Mouse (Mus musculus) MEL (cell line): ENCODE measurements around the gene Sh3pxd2b. TPM values are rescaled to one million over a fixed set of nuclear protein-coding genes. Genes with fewer than 3 reads are reported as not detected.

Experiments
- DNase-seq: peaks from one replicate; pipeline ENCODE4 v3.0.0; 2011; ENCODE audit warnings: low read depth, low spot score
- H3K27ac ChIP-seq: 2 replicates; pipeline ENCODE4 v1.5.1; 2012; ENCODE audit warnings: low read depth, mild to moderate bottlenecking, control low read depth, low read length, moderate library complexity; ENCODE audit not compliant: control insufficient read depth
- H3K27me3 ChIP-seq, 2 experiments: fragments of 150-350 bp in 1 of 2; sonication (generic) in 1 of 2; 2 replicates each; pipeline ENCODE4 v1.6.1; 2012; ENCODE audit warnings: low read length in 2 of 2, mild to moderate bottlenecking in 2 of 2, improper control_type of control experiment in 1 of 2, moderate library complexity in 1 of 2; ENCODE audit not compliant: insufficient read depth in 2 of 2, control insufficient read depth in 1 of 2
- H3K36me3 ChIP-seq, 2 experiments: 2 replicates each; pipeline ENCODE4 v1.6.1; 2012 to 2014; ENCODE audit warnings: low read length in 2 of 2, improper control_type of control experiment in 1 of 2, inconsistent platforms in 1 of 2, mild to moderate bottlenecking in 1 of 2; ENCODE audit not compliant: insufficient read depth in 2 of 2, control insufficient read depth in 1 of 2
- H3K4me1 ChIP-seq, 2 experiments: fragments of 150-350 bp in 1 of 2; sonication (generic) in 1 of 2; 2 replicates each; pipeline ENCODE4 v1.6.1; 2012; ENCODE audit warnings: low read length in 2 of 2, improper control_type of control experiment in 1 of 2, mild to moderate bottlenecking in 1 of 2; ENCODE audit not compliant: insufficient read depth in 2 of 2, control insufficient read depth in 1 of 2
- H3K4me3 ChIP-seq, 2 experiments: fragments of 150-350 bp in 1 of 2; sonication (generic) in 1 of 2; 2 replicates each; pipeline ENCODE4 v1.5.1; 2012; ENCODE audit warnings: low read depth in 2 of 2, low read length in 2 of 2, mild to moderate bottlenecking in 2 of 2, moderate library complexity in 2 of 2, control low read depth in 1 of 2, improper control_type of control experiment in 1 of 2; ENCODE audit not compliant: control insufficient read depth in 1 of 2, insufficient read depth in 1 of 2
- H3K79me2 ChIP-seq: 2 replicates; pipeline ENCODE4 v1.6.1; 2012; ENCODE audit warnings: mild to moderate bottlenecking, low read length, moderate library complexity; ENCODE audit not compliant: control insufficient read depth, poor library complexity, insufficient read depth
- H3K9ac ChIP-seq: 2 replicates; pipeline ENCODE4 v1.6.1; 2012; ENCODE audit warnings: low read depth, mild to moderate bottlenecking, control low read depth, low read length, moderate library complexity; ENCODE audit not compliant: control insufficient read depth, poor library complexity, severe bottlenecking
- H3K9me3 ChIP-seq: fragments of 150-350 bp; sonication (generic); replicated peaks from 2 replicates; pipeline ENCODE4 v1.6.1; 2012; ENCODE audit warnings: mild to moderate bottlenecking, low read length, improper control_type of control experiment, moderate library complexity; ENCODE audit not compliant: insufficient read depth
- CHD1 ChIP-seq: IDR thresholded peaks from 2 replicates; pipeline ENCODE4 v1.6.1; 2012; ENCODE audit warnings: low read depth, mild to moderate bottlenecking, inconsistent platforms, low read length, improper control_type of control experiment
- E2F4 ChIP-seq: IDR thresholded peaks from 2 replicates; pipeline ENCODE4 v1.6.1; 2011; ENCODE audit warnings: low read depth, low read length, improper control_type of control experiment, borderline replicate concordance
- ETS1 ChIP-seq: IDR thresholded peaks from 2 replicates; pipeline ENCODE4 v1.6.1; 2012; ENCODE audit warnings: low read depth, mild to moderate bottlenecking, inconsistent platforms, low read length, improper control_type of control experiment, moderate library complexity
- HCFC1 ChIP-seq: IDR thresholded peaks from 2 replicates; pipeline ENCODE4 v1.6.1; 2012; ENCODE audit warnings: low read depth, mild to moderate bottlenecking, inconsistent platforms, low read length, improper control_type of control experiment, moderate library complexity
- KAT2A ChIP-seq: conservative IDR thresholded peaks from 2 replicates; pipeline ENCODE4 v1.6.1; 2012; ENCODE audit warnings: low read depth, low read length, improper control_type of control experiment, inconsistent platforms
- MAFK ChIP-seq: IDR thresholded peaks from 2 replicates; pipeline ENCODE4 v1.6.1; 2011; ENCODE audit warnings: low read depth, mild to moderate bottlenecking, low read length, improper control_type of control experiment, borderline replicate concordance
- MAZ ChIP-seq: IDR thresholded peaks from 2 replicates; pipeline ENCODE4 v1.6.1; 2012; ENCODE audit warnings: low read depth, mild to moderate bottlenecking, inconsistent platforms, low read length, improper control_type of control experiment
- NRF1 ChIP-seq: IDR thresholded peaks from 2 replicates; pipeline ENCODE4 v1.6.1; 2014; ENCODE audit warnings: low read depth, mild to moderate bottlenecking, inconsistent platforms, low read length, improper control_type of control experiment, moderate library complexity; ENCODE audit not compliant: poor library complexity, insufficient read depth, severe bottlenecking
- POLR2AphosphoS2 ChIP-seq: IDR thresholded peaks from 2 replicates; pipeline ENCODE4 v1.6.1; 2011; ENCODE audit warnings: low read length, improper control_type of control experiment
- POLR2AphosphoS5 ChIP-seq: IDR thresholded peaks from 2 replicates; pipeline ENCODE4 v1.6.1; 2012; ENCODE audit warnings: low read depth, borderline replicate concordance, mild to moderate bottlenecking, inconsistent platforms, low read length, moderate library complexity, mixed read lengths
- SIN3A ChIP-seq: IDR thresholded peaks from 2 replicates; pipeline ENCODE4 v1.6.1; 2012; ENCODE audit warnings: low read length, improper control_type of control experiment, inconsistent platforms
- SMC3 ChIP-seq: IDR thresholded peaks from 2 replicates; pipeline ENCODE4 v1.6.1; 2011; ENCODE audit warnings: low read depth, low read length, improper control_type of control experiment
- TAL1 ChIP-seq: IDR thresholded peaks from 2 replicates; pipeline ENCODE4 v1.6.1; 2012; ENCODE audit warnings: mild to moderate bottlenecking, inconsistent platforms, low read length, moderate library complexity, mixed read lengths
- TCF12 ChIP-seq: IDR thresholded peaks from 2 replicates; pipeline ENCODE4 v1.6.1; 2014; ENCODE audit warnings: low read depth, mild to moderate bottlenecking, inconsistent platforms, low read length, improper control_type of control experiment, moderate library complexity
- UBTF ChIP-seq: IDR thresholded peaks from 2 replicates; pipeline ENCODE4 v1.6.1; 2012; ENCODE audit warnings: low read depth, mild to moderate bottlenecking, inconsistent platforms, low read length, improper control_type of control experiment, moderate library complexity, borderline replicate concordance; ENCODE audit not compliant: insufficient read depth
- USF1 ChIP-seq: IDR thresholded peaks from 2 replicates; pipeline ENCODE4 v1.6.1; 2014; ENCODE audit warnings: low read depth, mild to moderate bottlenecking, inconsistent platforms, low read length, improper control_type of control experiment, moderate library complexity
- ZMIZ1 ChIP-seq: IDR thresholded peaks from 2 replicates; pipeline ENCODE4 v1.6.1; 2012; ENCODE audit warnings: low read depth, mild to moderate bottlenecking, inconsistent platforms, low read length, improper control_type of control experiment, moderate library complexity
- polyA plus RNA-seq, 2 experiments: library from polyadenylated mRNA; stranded (reverse) in 1 of 2; unstranded in 1 of 2; fragments of >175 nt in 1 of 2; fragments of >200 nt in 1 of 2; gene quantifications; 2 replicates each; pipeline versions ENCODE4 v1.2.1 to v1.2.4; 2012; ENCODE audit warnings: low replicate concordance in 2 of 2, low read depth in 1 of 2; ENCODE audit not compliant: insufficient read length in 2 of 2, insufficient read depth in 1 of 2, missing spikeins in 1 of 2
- total RNA-seq: library from RNA; depleted of rRNA; stranded (reverse); fragments of 300-350 nt; gene quantifications from 2 replicates; pipeline ENCODE4 v1.2.3, GENCODE M21; 2012

Gene Sh3pxd2b
- total and polyA plus RNA-seq, 3 experiments, result 9.6 to 17.0 TPM; not detected in 1

DNA sequence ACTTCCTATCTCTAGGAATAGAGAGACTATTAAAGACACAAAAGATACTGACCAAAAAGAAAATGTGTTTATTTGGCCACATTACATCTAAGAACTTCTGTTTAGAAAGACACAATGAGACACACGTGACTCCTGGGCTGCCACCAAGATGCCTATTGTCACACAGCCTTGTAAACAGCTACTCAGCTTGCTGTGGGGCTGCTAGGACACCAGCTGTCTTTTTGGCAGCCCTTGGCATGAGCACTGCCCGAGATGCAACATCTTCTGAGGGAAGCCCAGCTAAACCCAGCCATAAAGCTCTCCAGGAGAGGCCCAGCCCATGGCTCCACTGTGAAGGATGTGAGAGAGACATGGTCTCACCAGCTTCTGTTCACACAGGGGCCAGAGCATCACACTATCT, 45.5 kb downstream of the Sh3pxd2b start:
- H3K36me3 ChIP-seq, result peaks cover 0 to 9% of the 10 kb centered on the region in 2 experiments; a peak in 2 of 4 replicates
- DNase-seq, result no peak
- H3K4me3 ChIP-seq, result no peak overlapping the region

GRCm38 (mm10) chr11:32395791-32396190, 48.2 kb downstream of the Sh3pxd2b start:
- Histone ChIP-seq H3K9ac (no peak overlapping the region), H3K27me3 (no peaks in the 10 kb centered on the region)
- TF ChIP-seq MAFK (no peak), ETS1 (no peak)
- TF ChIP-seq, all 39 proteins: peak for 0
- no peak overlapping the region for H3K27ac ChIP-seq
- H3K79me2 ChIP-seq, result no peaks in the 10 kb centered on the region
- no peaks in the 10 kb centered on the region for H3K9me3 ChIP-seq
- H3K4me1 ChIP-seq, result no peaks in the 10 kb centered on the region
- peaks cover 0 to 2% of the 10 kb centered on the region in 2 experiments; a peak in 1 of 4 replicates for H3K36me3 ChIP-seq
- no peak overlapping the region for H3K4me3 ChIP-seq
- DNase-seq, result no peak

More for the DNA sequence above, 45.5 kb downstream of the Sh3pxd2b start:
- Histone ChIP-seq H3K27ac (no peak overlapping the region), H3K4me1 (no peaks in the 10 kb centered on the region), H3K79me2 (no peaks in the 10 kb centered on the region), H3K27me3 (no peaks in the 10 kb centered on the region), H3K9ac (no peak overlapping the region), H3K9me3 (no peaks in the 10 kb centered on the region)
- TF ChIP-seq E2F4 (no peak), UBTF (no peak), CHD1 (no peak), ZMIZ1 (no peak), POLR2AphosphoS5 (no peak), MAZ (no peak), POLR2AphosphoS2 (no peak), NRF1 (no peak), TCF12 (no peak), KAT2A (no peak), SMC3 (no peak), USF1 (no peak), HCFC1 (no peak), TAL1 (no peak), SIN3A (no peak)
